Mouse (Mus musculus) lung, postnatal 10 days (tissue): ENCODE data around the gene Psmd5.
"Not testable (repeated sequence)": the region's sequence is repeated elsewhere in the genome, so short reads cannot be mapped to it uniquely, and the experiment has no call there.

Experiments used
- DNase-seq: peaks from one replicate; pipeline ENCODE4 v3.0.0; 2021

Psmd5 gene

DNA sequence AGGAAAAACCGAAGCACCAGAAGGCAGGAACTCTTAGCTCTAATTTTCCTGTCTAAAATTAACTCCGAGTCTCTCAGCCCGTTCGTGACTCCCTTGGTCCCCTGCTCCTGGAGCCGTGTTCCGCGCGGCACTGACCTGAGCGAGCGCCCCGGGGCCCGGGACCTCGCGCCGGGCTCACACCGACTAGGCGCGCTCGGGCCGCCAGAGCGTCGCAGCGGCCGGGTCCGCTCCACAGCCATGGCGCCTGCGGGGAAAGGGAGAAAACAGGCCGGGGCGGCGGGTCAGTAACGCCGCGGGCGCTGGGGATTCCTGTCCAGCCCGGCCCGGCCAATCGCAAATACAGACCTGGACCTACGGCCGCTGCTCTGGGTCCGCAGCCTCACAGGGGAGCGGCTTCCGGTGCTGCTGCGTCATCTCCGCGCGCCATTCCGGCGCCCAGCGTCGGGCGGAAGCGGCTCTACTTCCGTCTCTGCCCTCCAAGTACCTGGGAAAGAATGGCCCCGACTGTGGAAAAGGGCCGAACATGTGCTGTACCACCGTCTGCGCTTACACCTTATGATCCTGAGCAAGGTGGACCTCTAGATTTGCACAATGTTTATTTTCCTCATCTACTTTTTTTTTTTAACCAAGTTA, 48.8 kb downstream of the Psmd5 start, which contains the start of gene Fbxw2:
Gene Fbxw2 (minus strand): TSS at position 485 of the 633 bp plus-strand sequence.
- DNase-seq, result peak; percentile 95

DNA sequence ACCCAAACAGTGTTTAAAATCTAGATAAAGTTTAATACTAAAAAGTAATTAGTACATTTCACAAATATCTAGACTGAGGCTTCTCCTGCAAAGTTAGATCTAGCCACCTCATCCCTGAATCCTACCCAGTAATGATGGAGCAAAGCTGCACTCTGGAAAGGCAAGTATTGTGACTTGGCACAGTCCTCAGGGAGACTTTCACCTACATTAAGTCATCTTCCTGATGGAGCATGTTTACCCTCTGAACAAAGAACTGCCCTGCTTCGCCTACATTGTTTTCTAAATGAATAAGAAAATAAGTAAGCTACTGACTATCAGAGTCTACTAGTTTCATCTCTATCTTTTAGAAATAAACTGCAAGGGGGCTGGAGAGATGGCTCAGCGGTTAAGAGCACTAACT, 56.3 kb downstream of the Psmd5 start:
- DNase-seq, result no peak

- DNase-seq, result not testable (repeated sequence)
Measured at GRCm38 (mm10) chr2:34815893-34816292, 58.9 kb downstream of the Psmd5 start.

- DNase-seq, result no peak
Measured at GRCm38 (mm10) chr2:34812706-34813105, 62.1 kb downstream of the Psmd5 start.

GRCm38 (mm10) chr2:34810775-34811174, 64.0 kb downstream of the Psmd5 start:
- DNase-seq, result no peak

GRCm38 (mm10) chr2:34809568-34809967, 65.2 kb downstream of the Psmd5 start:
- no peak for DNase-seq

DNA sequence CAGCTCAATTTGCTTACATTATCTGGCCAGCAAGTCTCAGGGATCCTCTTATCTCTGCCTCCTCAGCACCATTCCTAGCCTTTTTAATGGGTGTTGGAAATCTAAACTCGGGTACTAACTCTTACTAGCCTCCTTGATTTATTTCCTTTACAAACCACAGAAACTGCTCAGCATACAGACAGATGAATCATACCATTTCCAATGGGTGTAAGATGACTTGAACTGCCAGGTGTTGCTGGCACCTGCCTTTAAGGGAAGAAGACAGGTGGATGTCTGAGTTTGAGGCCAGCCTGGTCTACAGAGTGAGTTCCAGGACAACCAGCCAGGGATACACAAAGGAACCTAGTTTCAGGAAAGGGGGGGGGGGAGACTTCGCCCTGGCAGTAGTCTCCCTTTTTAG, 66.7 kb downstream of the Psmd5 start:
- no peak for DNase-seq

DNA sequence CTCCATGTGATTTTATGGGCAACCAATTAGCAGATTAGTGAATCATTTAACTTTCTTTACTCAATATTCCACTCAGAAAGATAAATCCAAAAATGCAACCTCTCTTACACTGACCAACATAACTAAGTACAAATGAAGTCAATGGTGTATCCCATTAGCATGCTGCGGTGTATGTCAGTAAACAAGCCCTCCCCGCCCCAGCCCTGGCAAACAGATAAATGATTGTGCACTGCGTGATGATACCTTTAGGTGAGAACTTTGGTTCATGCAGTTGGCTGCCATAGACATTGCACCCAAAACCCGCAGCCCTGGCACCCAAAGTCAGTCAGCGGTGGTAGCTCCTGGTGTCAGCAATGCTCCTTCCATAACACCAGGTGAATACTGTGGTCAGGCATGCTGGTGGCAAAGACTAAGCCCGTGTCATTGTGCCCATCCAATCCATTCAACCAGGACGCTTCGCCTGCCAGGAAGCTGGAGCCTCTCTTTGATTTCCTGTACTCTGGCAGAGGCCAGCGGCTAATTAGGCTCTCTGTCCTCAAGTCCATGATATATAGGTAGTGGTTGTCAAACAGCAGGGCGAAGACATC, 69.3 kb downstream of the Psmd5 start:
- DNase-seq, result no peak

- DNase-seq, result no peak
Measured at GRCm38 (mm10) chr2:34804815-34805214, 70.0 kb downstream of the Psmd5 start.

- no peak for DNase-seq
Measured at GRCm38 (mm10) chr2:34804172-34804571, 70.6 kb downstream of the Psmd5 start.

DNA sequence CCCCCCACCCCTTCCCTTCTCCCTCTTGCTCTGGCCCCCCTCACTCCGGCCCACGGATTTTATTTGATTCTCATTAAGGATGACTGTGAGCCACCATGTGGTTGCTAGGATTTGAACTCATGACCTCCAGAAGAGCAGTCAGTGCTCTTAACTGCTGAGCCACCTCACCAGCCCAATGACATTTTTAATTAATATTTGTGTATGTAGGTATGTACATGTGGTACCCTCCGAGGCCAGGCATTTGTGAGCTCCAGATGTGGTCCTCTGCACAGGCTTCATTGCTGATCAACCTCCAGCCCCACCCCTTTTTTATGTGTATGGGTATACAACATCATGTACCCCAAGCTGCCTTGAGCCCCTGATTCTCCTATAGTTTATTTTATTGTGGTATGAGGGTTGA, 71.0 kb downstream of the Psmd5 start:
- no peak for DNase-seq

- DNase-seq, result peak; percentile 40
Measured at GRCm38 (mm10) chr2:34802565-34803245, 72.1 kb downstream of the Psmd5 start.

GRCm38 (mm10) chr2:34801516-34802482, 73.0 kb downstream of the Psmd5 start:
- peak; percentile 99 for DNase-seq

DNA sequence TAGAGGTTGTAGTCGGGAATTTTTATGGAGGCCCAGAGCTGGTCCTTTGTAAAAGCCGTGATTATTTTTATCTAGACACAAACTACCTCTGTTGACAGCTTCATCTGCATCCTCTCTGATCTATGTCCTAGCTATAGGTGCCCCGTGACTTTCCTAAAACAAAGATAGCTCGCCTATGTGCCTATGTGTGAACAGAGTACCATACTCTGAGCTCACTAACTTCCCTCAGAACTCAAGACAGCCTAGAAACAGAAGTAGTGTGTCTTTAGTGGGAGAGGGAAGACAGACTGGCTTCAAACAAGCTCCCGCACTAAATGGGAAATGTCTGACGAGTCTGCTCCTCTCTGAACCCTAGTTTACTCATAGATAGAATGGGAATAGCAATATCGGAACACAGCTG, 74.4 kb downstream of the Psmd5 start:
- no peak for DNase-seq
